Mouse (Mus musculus) bone marrow, adult 2 months (tissue): Measurements from ENCODE around the gene Perm1. TPM values are rescaled to one million over a fixed set of nuclear protein-coding genes. Genes with fewer than 3 reads are reported as not detected.
A peak's percentile ranks its signal among the peaks of the same experiment; 100 is the strongest.

ENCODE experiments used
- H3K27ac ChIP-seq: fragments of 200-500 bp; 2 replicates; pipeline ENCODE4 v1.5.1; 2012; ENCODE audit warnings: low read depth, mild to moderate bottlenecking, control low read depth, inconsistent platforms, low read length; ENCODE audit not compliant: control insufficient read depth, poor library complexity, insufficient read depth
- H3K4me1 ChIP-seq: fragments of 200-500 bp; 2 replicates; pipeline ENCODE4 v1.6.1; 2011; ENCODE audit warnings: low read length; ENCODE audit not compliant: control insufficient read depth, insufficient read depth
- H3K4me3 ChIP-seq: fragments of 200-500 bp; replicated peaks from 2 replicates; pipeline ENCODE3; 2011; ENCODE audit warnings: mild to moderate bottlenecking, low read depth, low read length, control low read depth; ENCODE audit not compliant: control insufficient read depth
- CTCF ChIP-seq: fragments of 200-500 bp; IDR thresholded peaks from 2 replicates; pipeline ENCODE4 v1.5.1; 2011; ENCODE audit warnings: low read length, control low read depth; ENCODE audit not compliant: control insufficient read depth, insufficient read depth
- POLR2A ChIP-seq: fragments of 200-500 bp; IDR thresholded peaks from 2 replicates; pipeline ENCODE4 v1.6.1; 2011; ENCODE audit warnings: low read depth, mild to moderate bottlenecking, control low read depth, low read length, borderline replicate concordance; ENCODE audit not compliant: control insufficient read depth
- WGBS: fragments of 180-500 bp; shearing (Covaris S2); methylation state at CpG from one replicate; pipeline ENCODE4 v1.1.7; 2018; 5-methylcytosine and 5-hydroxymethylcytosine counted together
- polyA plus RNA-seq: library from polyadenylated mRNA; stranded (reverse); fragments of >200 nt; gene quantifications from 2 replicates; pipeline ENCODE4 v1.2.4, GENCODE M21; 2011; ENCODE audit warnings: low replicate concordance; ENCODE audit not compliant: missing spikeins, insufficient read depth, insufficient read length

The Perm1 gene
- polyA plus RNA-seq, result 0.99 and 1.8 TPM in 2 replicates

- WGBS, result 56% methylated on average over 4 of the region's 4 CpGs
- TF ChIP-seq CTCF (no peak), POLR2A (no peak)
- Histone ChIP-seq H3K4me1 (no peaks in the 10 kb centered on the region; the same call in 1 of the 2 replicates), H3K4me3 (no peak within 1 kb of the TSS), H3K27ac (no peak within 1 kb of the TSS)
Measured at GRCm38 (mm10) chr4:156215649-156216048, at the start of gene Perm1. TSS of gene Perm1 (plus strand) at chr4:156215868.

- Histone ChIP-seq H3K4me3 (no peak overlapping the region), H3K27ac (no peak overlapping the region), H3K4me1 (no peaks in the 10 kb centered on the region)
- 49% methylated on average over 9 of the region's 9 CpGs for WGBS
- TF ChIP-seq POLR2A (no peak), CTCF (peak; percentile 20; the same call in 1 of the 2 replicates)
Measured at GRCm38 (mm10) chr4:156166477-156166876, 49.2 kb upstream of the Perm1 start.

GRCm38 (mm10) chr4:156168611-156169010 is 47.1 kb upstream of the Perm1 start:
- TF ChIP-seq CTCF (no peak), POLR2A (no peak)
- H3K4me3 ChIP-seq, result no peak overlapping the region
- 81% methylated on average over 8 of the region's 8 CpGs for WGBS
- no peaks in the 10 kb centered on the region for H3K4me1 ChIP-seq
- no peak overlapping the region for H3K27ac ChIP-seq

- no peak overlapping the region for H3K27ac ChIP-seq
- no peak overlapping the region for H3K4me3 ChIP-seq
- H3K4me1 ChIP-seq, result no peaks in the 10 kb centered on the region
- TF ChIP-seq POLR2A, result no peak
- no peak for TF ChIP-seq CTCF
- WGBS, result 87% methylated on average over 10 of the region's 10 CpGs
Measured at GRCm38 (mm10) chr4:156169129-156169528, 46.5 kb upstream of the Perm1 start.

- no peak overlapping the region for H3K27ac ChIP-seq
- 90% methylated on average over 11 of the region's 11 CpGs for WGBS
- H3K4me3 ChIP-seq, result no peak overlapping the region
- TF ChIP-seq CTCF (no peak), POLR2A (no peak)
- no peaks in the 10 kb centered on the region for H3K4me1 ChIP-seq
Measured at GRCm38 (mm10) chr4:156171828-156172227, 43.8 kb upstream of the Perm1 start.

- Histone ChIP-seq H3K4me3 (no peak overlapping the region), H3K27ac (no peak overlapping the region), H3K4me1 (no peaks in the 10 kb centered on the region)
- TF ChIP-seq POLR2A (no peak), CTCF (no peak)
- 89% methylated on average over 9 of the region's 9 CpGs for WGBS
Measured at GRCm38 (mm10) chr4:156177630-156178029, 38.0 kb upstream of the Perm1 start.

GRCm38 (mm10) chr4:156183747-156184146 is 31.9 kb upstream of the Perm1 start:
- peaks cover 2% of the 10 kb centered on the region; the same call in 1 of the 2 replicates for H3K4me1 ChIP-seq
- no peak for TF ChIP-seq POLR2A
- TF ChIP-seq CTCF, result no peak
- WGBS, result 42% methylated on average over 5 of the region's 5 CpGs
- no peak overlapping the region for H3K4me3 ChIP-seq
- no peak overlapping the region for H3K27ac ChIP-seq

- no peak overlapping the region for H3K4me3 ChIP-seq
- peaks cover 5% of the 10 kb centered on the region for H3K4me1 ChIP-seq
- H3K27ac ChIP-seq, result no peak overlapping the region
- TF ChIP-seq CTCF (no peak), POLR2A (no peak)
- WGBS, result 68% methylated on average over 7 of the region's 7 CpGs
Measured at GRCm38 (mm10) chr4:156184291-156184954, 31.2 kb upstream of the Perm1 start.
